9 mouse cellular contexts compared by ENCODE assay signal in the genomic region with DNA sequence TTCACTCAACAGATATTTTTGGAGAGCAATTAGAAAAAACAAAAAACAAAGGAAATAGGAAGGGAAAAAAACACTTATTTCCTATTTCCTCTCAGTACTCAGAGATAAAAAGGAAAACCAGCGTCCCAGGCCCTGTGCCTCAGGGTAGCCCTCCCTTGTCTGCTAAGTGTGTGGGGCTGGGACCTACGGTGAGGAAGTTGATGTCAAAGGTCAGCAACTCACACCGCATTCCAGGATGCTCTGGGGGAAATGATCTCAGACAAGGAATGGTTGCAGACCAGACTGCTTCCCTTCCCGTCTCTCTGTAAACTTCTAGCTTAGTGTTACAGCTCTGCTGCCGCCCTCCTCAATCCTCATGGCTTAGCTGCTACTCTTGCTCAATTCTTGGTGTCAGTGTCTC. TPM values are rescaled to one million over a fixed set of nuclear protein-coding genes. Genes with fewer than 3 reads are reported as not detected.
DNase-seq lines count a peak whose midpoint lies in the region; ATAC-seq and TF ChIP-seq lines count a peak whose summit lies in the region.
"Had no signal": no experiment of that assay in that cellular context is flagged by ENCODE, and none has a peak within 500 bp of the region (broad histone marks: within the 10 kb centered on the region; RNA-seq: fewer than 3 reads in every experiment).

No protein-coding gene starts in this region.

- no peak for TF ChIP-seq CTCF in heart, adult 2 months (IDR thresholded peaks at IDR 0.05)

- no peak overlapping the region for H3K4me3 ChIP-seq in hindbrain, embryonic 10.5 days
- no peak overlapping the region for H3K4me3 ChIP-seq in hindbrain, embryonic 13.5 days
- no peak overlapping the region for H3K4me3 ChIP-seq in heart, adult 2 months
- H3K4me3 ChIP-seq in kidney, embryonic 16.5 days (ENCODE audit: low read length), result no peak overlapping the region

- H3K4me2 ChIP-seq in hindbrain, embryonic 13.5 days, result no peak overlapping the region
- no peak overlapping the region; the same call in 1 of the 2 replicates for H3K4me2 ChIP-seq in kidney, embryonic 16.5 days (replicated peaks; ENCODE audit: low read depth, low read length)

- H3K27me3 ChIP-seq in hindbrain, embryonic 10.5 days (ENCODE audit: insufficient read depth, poor library complexity, severe bottlenecking), result no peaks in the 10 kb centered on the region
- H3K27me3 ChIP-seq in hindbrain, embryonic 13.5 days, result no peaks in the 10 kb centered on the region
- no peaks in the 10 kb centered on the region for H3K27me3 ChIP-seq in heart, adult 2 months (ENCODE audit: control insufficient read depth, insufficient read depth, low read length)
- no peaks in the 10 kb centered on the region for H3K27me3 ChIP-seq in kidney, embryonic 16.5 days (ENCODE audit: insufficient read depth, low read length)

- intact Hi-C loops in heart, adult 2 months (cut with DNase I), result loop anchor here (5.0 kb wide), 1 partner anchor 34 kb away; no protein-coding TSS in a partner anchor

- peak; percentile 90 for TF ChIP-seq EP300 in heart, adult 2 months (IDR thresholded peaks at IDR 0.05; ENCODE audit: insufficient read depth, low read depth, low read length)

- H3K9ac ChIP-seq in hindbrain, embryonic 13.5 days, result no peak overlapping the region
- H3K9ac ChIP-seq in heart, adult 2 months (ENCODE audit: low read depth, low read length), result peak overlapping the region; percentile 16; the same call in 1 of the 2 replicates
- H3K9ac ChIP-seq in kidney, embryonic 16.5 days (replicated peaks; ENCODE audit: low read length), result no peak overlapping the region

- H3K4me1 ChIP-seq in hindbrain, embryonic 10.5 days (replicated peaks), result peaks cover 23% of the 10 kb centered on the region
- no peaks in the 10 kb centered on the region for H3K4me1 ChIP-seq in hindbrain, embryonic 13.5 days (replicated peaks)
- peaks cover 14% of the 10 kb centered on the region for H3K4me1 ChIP-seq in heart, adult 2 months (ENCODE audit: control insufficient read depth, insufficient read depth, low read length)
- peaks cover 9% of the 10 kb centered on the region for H3K4me1 ChIP-seq in kidney, embryonic 16.5 days (ENCODE audit: insufficient read depth, low read length)

- peak; percentile 56; the same call in 1 of the 2 replicates for TF ChIP-seq POLR2A in heart, adult 2 months (IDR thresholded peaks at IDR 0.05; ENCODE audit: insufficient read depth, low read depth, low read length)

- 35% methylated on average over 5 of the region's 5 CpGs for WGBS in hindbrain, embryonic 10.5 days
- WGBS in hindbrain, embryonic 13.5 days, result 59% methylated on average over 5 of the region's 5 CpGs
- WGBS in heart, adult 2 months, result 34% methylated on average over 5 of the region's 5 CpGs
- WGBS in kidney, embryonic 16.5 days, result 18% methylated on average over 5 of the region's 5 CpGs

- no peaks in the 10 kb centered on the region for H3K9me3 ChIP-seq in hindbrain, embryonic 10.5 days
- H3K9me3 ChIP-seq in hindbrain, embryonic 13.5 days, result no peaks in the 10 kb centered on the region
- no peaks in the 10 kb centered on the region for H3K9me3 ChIP-seq in kidney, embryonic 16.5 days (ENCODE audit: low read length)

- peak; percentile 40 for DNase-seq in hindbrain, embryonic 10.5 days (ENCODE audit: low spot score)
- DNase-seq in heart, adult 2 months, result peak; percentile 45 to 70
- peak; percentile 62 to 80 for DNase-seq in lung, postnatal 4 days
- no peak for DNase-seq in frontal cortex, postnatal 25 days (ENCODE audit: low spot score in 2 of 2)
- DNase-seq in frontal cortex, adult 2 months (ENCODE audit: extremely low spot score in 1 of 2, low spot score in 1 of 2), result no peak
- DNase-seq: gastrocnemius, postnatal 14 days had no signal

- no peaks in the 10 kb centered on the region for H3K79me2 ChIP-seq in heart, adult 2 months (replicated peaks; ENCODE audit: control insufficient read depth, insufficient read depth, low read length)

- H3K27ac ChIP-seq in hindbrain, embryonic 10.5 days, result 0 out of 2 replicates have a peak overlapping the region, but pooled peaks have one; percentile 9
- H3K27ac ChIP-seq in hindbrain, embryonic 13.5 days, result no peak overlapping the region
- H3K27ac ChIP-seq in heart, adult 2 months, result peak overlapping the region; percentile 81
- peak overlapping the region; percentile 74 for H3K27ac ChIP-seq in kidney, embryonic 16.5 days (ENCODE audit: low read length)

- ATAC-seq in hindbrain, embryonic 13.5 days (ENCODE audit: low FRiP score), result no peak
- peak; percentile 76 for ATAC-seq in kidney, embryonic 16.5 days (ENCODE audit: low FRiP score, low TSS enrichment)
- no peak for ATAC-seq in activated CD4-positive, CD25-positive, alpha-beta regulatory T cell, adult 4 months

- no peaks in the 10 kb centered on the region for H3K36me3 ChIP-seq in hindbrain, embryonic 10.5 days
- no peaks in the 10 kb centered on the region for H3K36me3 ChIP-seq in hindbrain, embryonic 13.5 days
- peaks cover 8% of the 10 kb centered on the region for H3K36me3 ChIP-seq in heart, adult 2 months (ENCODE audit: control insufficient read depth, insufficient read depth, low read length)
- no peaks in the 10 kb centered on the region for H3K36me3 ChIP-seq in kidney, embryonic 16.5 days (ENCODE audit: insufficient read depth, low read length)

RNA-seq across cellular contexts. Expression of gene Gm36028, which starts 9.6 kb away (rescaled TPM):
- 0.24 and 0.58 TPM in 2 replicates for polyA plus RNA-seq in hindbrain, embryonic 10.5 days (2016; fragmentation: Nextera tagmentation; extraction: Ambion mirVana)
- not detected in 2 replicates for polyA plus RNA-seq in hindbrain, embryonic 13.5 days (2015; fragmentation: Nextera tagmentation; extraction: Ambion mirVana)
- 1 to 10 TPM; 1.0 TPM for total RNA-seq in heart, adult 2 months (2021)
- polyA plus RNA-seq in heart, adult 2 months (2012; rRNA removed), result 0.10 and 0.35 TPM in 2 replicates
- polyA plus RNA-seq in kidney, embryonic 16.5 days (2015; fragmentation: Nextera tagmentation; extraction: Ambion mirVana), result 0.67 and 0.71 TPM in 2 replicates
- 0.36 and 0.38 TPM in 2 replicates for polyA plus RNA-seq in frontal cortex, adult 2 months (2012; rRNA removed)
- not detected for polyA plus RNA-seq in activated CD4-positive, CD25-positive, alpha-beta regulatory T cell, adult 4 months (2017; shearing (Covaris generic))
- total RNA-seq: gastrocnemius, postnatal 14 days had no signal

RNA-seq across cellular contexts. Expression of gene Lrrc58, which starts 16.8 kb away (rescaled TPM):
- polyA plus RNA-seq in hindbrain, embryonic 10.5 days (2016; fragmentation: Nextera tagmentation; extraction: Ambion mirVana), result 44.7 and 54.0 TPM in 2 replicates
- polyA plus RNA-seq in hindbrain, embryonic 13.5 days (2015; fragmentation: Nextera tagmentation; extraction: Ambion mirVana), result 46.1 and 49.0 TPM in 2 replicates
- total RNA-seq in heart, adult 2 months (2021), result 10 to 100 TPM; 64.4 to 83.5 TPM
- polyA plus RNA-seq in heart, adult 2 months (2012; rRNA removed), result 11.8 and 21.1 TPM in 2 replicates
- 54.3 and 60.6 TPM in 2 replicates for polyA plus RNA-seq in kidney, embryonic 16.5 days (2015; fragmentation: Nextera tagmentation; extraction: Ambion mirVana)
- 42.9 and 45.9 TPM in 2 replicates for polyA plus RNA-seq in frontal cortex, adult 2 months (2012; rRNA removed)
- polyA plus RNA-seq in activated CD4-positive, CD25-positive, alpha-beta regulatory T cell, adult 4 months (2017; shearing (Covaris generic)), result 10 to 100 TPM; 18.0 to 20.2 TPM

Comparison
In these comparisons a context has a peak if more than half of its experiments do, and no peak if none do; other contexts are left out.
1. DNase-seq: peak in hindbrain, embryonic 10.5 days (single experiment), heart, adult 2 months (2 of 2) and lung, postnatal 4 days (2 of 2); none in frontal cortex, postnatal 25 days (0 of 2) and frontal cortex, adult 2 months (0 of 2).